Mouse (Mus musculus): ENCODE measurements around the gene Sesn1.
"Not testable (repeated sequence)": the region's sequence is repeated elsewhere in the genome, so short reads cannot be mapped to it uniquely, and the experiment has no call there.

Sesn1 gene

GRCm38 (mm10) chr10:41809771-41810563, at the start of gene Sesn1, which contains the start of gene Cep57l1:
Sesn1 (plus strand) TSS chr10:41809935.
Cep57l1 (minus strand) TSS chr10:41809871.
- peak; percentile 93 for DNase-seq

GRCm38 (mm10) chr10:41760866-41761265, 48.9 kb upstream of the Sesn1 start:
- DNase-seq = no peak

- DNase-seq = no peak
Observed at GRCm38 (mm10) chr10:41763741-41764385, 45.9 kb upstream of the Sesn1 start.

GRCm38 (mm10) chr10:41765586-41765985, 44.1 kb upstream of the Sesn1 start:
- no peak for DNase-seq

- no peak for DNase-seq
Observed at GRCm38 (mm10) chr10:41766280-41766679, 43.5 kb upstream of the Sesn1 start.

- no peak for DNase-seq
Observed at GRCm38 (mm10) chr10:41767254-41767653, 42.5 kb upstream of the Sesn1 start.

- DNase-seq = no peak
Observed at GRCm38 (mm10) chr10:41792375-41792774, 17.4 kb upstream of the Sesn1 start.

- DNase-seq = no peak
Observed at GRCm38 (mm10) chr10:41797253-41797652, 12.5 kb upstream of the Sesn1 start.

- DNase-seq = no peak
Observed at GRCm38 (mm10) chr10:41803467-41803866, 6.3 kb upstream of the Sesn1 start.

GRCm38 (mm10) chr10:41804711-41805110, 5.0 kb upstream of the Sesn1 start:
- DNase-seq = no peak

GRCm38 (mm10) chr10:41805729-41806355, 3.9 kb upstream of the Sesn1 start:
- DNase-seq = no peak

GRCm38 (mm10) chr10:41809080-41809770, 510 bp upstream of the Sesn1 start:
- DNase-seq = peak; percentile 85

- DNase-seq = no peak
Observed at GRCm38 (mm10) chr10:41810564-41811455, 1.1 kb downstream of the Sesn1 start.

- DNase-seq = no peak
Observed at GRCm38 (mm10) chr10:41812566-41812965, 2.8 kb downstream of the Sesn1 start.

- DNase-seq = no peak
Observed at GRCm38 (mm10) chr10:41814305-41814853, 4.6 kb downstream of the Sesn1 start.

GRCm38 (mm10) chr10:41816516-41816915, 6.8 kb downstream of the Sesn1 start:
- DNase-seq = no peak

- no peak for DNase-seq
Observed at GRCm38 (mm10) chr10:41818036-41818732, 8.4 kb downstream of the Sesn1 start.

GRCm38 (mm10) chr10:41818733-41819070, 9.0 kb downstream of the Sesn1 start:
- DNase-seq = not testable (repeated sequence)

- DNase-seq = no peak
Observed at GRCm38 (mm10) chr10:41819307-41819706, 9.6 kb downstream of the Sesn1 start.

GRCm38 (mm10) chr10:41820401-41820800, 10.7 kb downstream of the Sesn1 start:
- no peak for DNase-seq

- no peak for DNase-seq
Observed at GRCm38 (mm10) chr10:41821171-41821570, 11.4 kb downstream of the Sesn1 start.
